Mouse (Mus musculus) common myeloid progenitor, adult 5-6 weeks (primary cell): ENCODE results near the gene Tnp2. TPM values are rescaled to one million over a fixed set of nuclear protein-coding genes. Genes with fewer than 3 reads are reported as not detected.
A peak's percentile ranks its signal among the peaks of the same experiment; 100 is the strongest.

ENCODE experiments used
- ATAC-seq: replicated peaks from 2 replicates; pipeline ENCODE4 v1.8.0; 2016; ENCODE audit warnings: low read depth, mild to moderate bottlenecking, moderate TSS enrichment, inconsistent platforms; ENCODE audit not compliant: poor library complexity, severe bottlenecking
- total RNA-seq: library from RNA; stranded (forward); fragments of 200-1000, 187-1606 nt; gene quantifications from 2 replicates; pipeline ENCODE4 v1.2.3, GENCODE M21; 2017

Gene Tnp2
- total RNA-seq, 1 experiment from 2014 or later: not detected

- ATAC-seq: no peak
Measured at GRCm38 (mm10) chr16:10790702-10791101, 2.2 kb upstream of the Tnp2 start, which contains the start of gene Prm3. TSS of gene Prm3 (minus strand) at chr16:10790914.

GRCm38 (mm10) chr16:10788866-10789265 lies 406 bp upstream of the Tnp2 start:
- ATAC-seq: no peak

GRCm38 (mm10) chr16:10787548-10788058 lies 857 bp downstream of the Tnp2 start:
- ATAC-seq: no peak

- no peak for ATAC-seq
Measured at GRCm38 (mm10) chr16:10786782-10787547, 1.5 kb downstream of the Tnp2 start.

- peak; percentile 61 for ATAC-seq
Measured at GRCm38 (mm10) chr16:10786288-10786687, 2.2 kb downstream of the Tnp2 start.

- peak; percentile 61 for ATAC-seq
Measured at GRCm38 (mm10) chr16:10785371-10786231, 2.9 kb downstream of the Tnp2 start, which contains the start of gene Socs1. TSS of gene Socs1 (minus strand) at chr16:10785536.

- ATAC-seq: peak; percentile 46
Measured at GRCm38 (mm10) chr16:10784793-10785370, 3.6 kb downstream of the Tnp2 start.

GRCm38 (mm10) chr16:10783883-10784792 lies 4.3 kb downstream of the Tnp2 start:
- no peak for ATAC-seq

- ATAC-seq: no peak
Measured at GRCm38 (mm10) chr16:10783451-10783850, 5.0 kb downstream of the Tnp2 start.

GRCm38 (mm10) chr16:10783152-10783434 lies 5.4 kb downstream of the Tnp2 start:
- peak; percentile 12; the same call in 1 of the 2 replicates for ATAC-seq

GRCm38 (mm10) chr16:10782377-10783151 lies 5.9 kb downstream of the Tnp2 start:
- no peak for ATAC-seq

GRCm38 (mm10) chr16:10781862-10782371 lies 6.5 kb downstream of the Tnp2 start:
- no peak for ATAC-seq

- ATAC-seq: no peak
Measured at GRCm38 (mm10) chr16:10780631-10781120, 7.8 kb downstream of the Tnp2 start.

GRCm38 (mm10) chr16:10777579-10778160 lies 10.8 kb downstream of the Tnp2 start:
- no peak for ATAC-seq

- no peak for ATAC-seq
Measured at GRCm38 (mm10) chr16:10776322-10776721, 12.1 kb downstream of the Tnp2 start.

GRCm38 (mm10) chr16:10774726-10775125 lies 13.7 kb downstream of the Tnp2 start:
- ATAC-seq: peak; percentile 13; the same call in 1 of the 2 replicates

GRCm38 (mm10) chr16:10773543-10773942 lies 14.9 kb downstream of the Tnp2 start:
- no peak for ATAC-seq
